Mouse (Mus musculus) limb, embryonic 12.5 days (tissue): ENCODE results near the gene Wee1. TPM values are rescaled to one million over a fixed set of nuclear protein-coding genes. Genes with fewer than 3 reads are reported as not detected.

Experiments used
- ATAC-seq: fragments of 200-750 bp; cut with Nextera tagmentation; 2 replicates; pipeline ENCODE4 v1.8.0; 2017; ENCODE audit warnings: low read depth, moderate TSS enrichment; ENCODE audit not compliant: insufficient number of reproducible peaks, insufficient read depth, low FRiP score, low TSS enrichment
- H3K27ac ChIP-seq: fragments of 300-500 bp; sonication (generic); 2 replicates; pipeline ENCODE4 v1.5.1; 2016; ENCODE audit warnings: mild to moderate bottlenecking, moderate library complexity
- H3K27me3 ChIP-seq: fragments of 300-500 bp; sonication (generic); 2 replicates; pipeline ENCODE4 v1.6.1; 2016; ENCODE audit warnings: mild to moderate bottlenecking, moderate library complexity
- H3K36me3 ChIP-seq: fragments of 300-500 bp; sonication (generic); 2 replicates; pipeline ENCODE4 v1.6.1; 2016; ENCODE audit warnings: mild to moderate bottlenecking, moderate library complexity
- H3K4me1 ChIP-seq: fragments of 300-500 bp; sonication (generic); replicated peaks from 2 replicates; pipeline ENCODE4 v1.6.1; 2016
- H3K4me2 ChIP-seq: fragments of 300-500 bp; sonication (generic); 2 replicates; pipeline ENCODE4 v1.6.1; 2016; ENCODE audit warnings: mild to moderate bottlenecking, moderate library complexity
- H3K4me3 ChIP-seq: fragments of 300-500 bp; sonication (generic); replicated peaks from 2 replicates; pipeline ENCODE4 v1.5.1; 2016; ENCODE audit warnings: mild to moderate bottlenecking
- H3K9ac ChIP-seq: fragments of 300-500 bp; sonication (generic); replicated peaks from 2 replicates; pipeline ENCODE4 v1.6.1; 2016; ENCODE audit warnings: mild to moderate bottlenecking, moderate library complexity
- H3K9me3 ChIP-seq: fragments of 300-500 bp; sonication (generic); 2 replicates; pipeline ENCODE4 v1.6.1; 2016; ENCODE audit warnings: mild to moderate bottlenecking, moderate library complexity
- WGBS: fragments of 180-500 bp; shearing (Covaris S2); methylation state at CpG from one replicate; pipeline ENCODE4 v1.1.7; 2016; 5-methylcytosine and 5-hydroxymethylcytosine counted together
- polyA plus RNA-seq: library from polyadenylated mRNA; unstranded; fragments of >200 nt; fragmentation: Nextera tagmentation; extraction: Ambion mirVana; gene quantifications from 2 replicates; pipeline ENCODE4 v1.2.1, GENCODE M21; 2016

The Wee1 gene
- polyA plus RNA-seq: 39.8 and 41.0 TPM in 2 replicates

- Histone ChIP-seq H3K4me3 (peak within 1 kb of the TSS; percentile 97), H3K9me3 (no peaks in the 10 kb centered on the region), H3K27me3 (no peaks in the 10 kb centered on the region), H3K4me2 (peak within 1 kb of the TSS; percentile 68), H3K36me3 (peaks cover 6% of the 10 kb centered on the region; the same call in 1 of the 2 replicates), H3K27ac (peak within 1 kb of the TSS; percentile 95), H3K4me1 (peaks cover 16% of the 10 kb centered on the region), H3K9ac (peak within 1 kb of the TSS; percentile 90)
- peak; percentile 98 for ATAC-seq
- under 1% methylated on average over 81 of the region's 81 CpGs for WGBS
These were observed at the start of gene Wee1 for GRCm38 (mm10) chr7:110121516-110122288. TSS of gene Wee1 (plus strand) at chr7:110122046.

GRCm38 (mm10) chr7:110078168-110078567 is 43.7 kb upstream of the Wee1 start:
- WGBS: 93% methylated on average over 5 of the region's 5 CpGs
- H3K27ac ChIP-seq: no peak overlapping the region
- no peak overlapping the region for H3K4me3 ChIP-seq
- 0 out of 2 replicates have a peak, but pooled peaks cover 5% of the 10 kb centered on the region for H3K9me3 ChIP-seq
- H3K27me3 ChIP-seq: no peaks in the 10 kb centered on the region
- no peak overlapping the region for H3K9ac ChIP-seq
- H3K4me1 ChIP-seq: no peaks in the 10 kb centered on the region
- peaks cover 98% of the 10 kb centered on the region for H3K36me3 ChIP-seq
- H3K4me2 ChIP-seq: no peak overlapping the region
- no peak for ATAC-seq

- WGBS: 69% methylated on average over 13 of the region's 13 CpGs
- Histone ChIP-seq H3K27ac (no peak overlapping the region), H3K4me1 (no peaks in the 10 kb centered on the region), H3K36me3 (peaks cover 99% of the 10 kb centered on the region), H3K9me3 (0 out of 2 replicates have a peak, but pooled peaks cover 5% of the 10 kb centered on the region), H3K4me3 (no peak overlapping the region), H3K27me3 (no peaks in the 10 kb centered on the region), H3K4me2 (no peak overlapping the region), H3K9ac (no peak overlapping the region)
- no peak for ATAC-seq
These were observed 38.3 kb upstream of the Wee1 start for GRCm38 (mm10) chr7:110083386-110084165.

GRCm38 (mm10) chr7:110085217-110085616 is 36.6 kb upstream of the Wee1 start:
- H3K27ac ChIP-seq: no peak overlapping the region
- H3K4me2 ChIP-seq: no peak overlapping the region
- ATAC-seq: no peak
- H3K9ac ChIP-seq: no peak overlapping the region
- no peaks in the 10 kb centered on the region for H3K27me3 ChIP-seq
- no peaks in the 10 kb centered on the region for H3K4me1 ChIP-seq
- H3K4me3 ChIP-seq: no peak overlapping the region
- 0 out of 2 replicates have a peak, but pooled peaks cover 5% of the 10 kb centered on the region for H3K9me3 ChIP-seq
- H3K36me3 ChIP-seq: peaks cover 98% of the 10 kb centered on the region

GRCm38 (mm10) chr7:110087914-110088313 is 33.9 kb upstream of the Wee1 start:
- no peaks in the 10 kb centered on the region for H3K27me3 ChIP-seq
- peaks cover 93% of the 10 kb centered on the region for H3K36me3 ChIP-seq
- no peak overlapping the region for H3K9ac ChIP-seq
- no peak overlapping the region for H3K27ac ChIP-seq
- no peak for ATAC-seq
- H3K4me1 ChIP-seq: no peaks in the 10 kb centered on the region
- H3K9me3 ChIP-seq: no peaks in the 10 kb centered on the region
- no peak overlapping the region for H3K4me2 ChIP-seq
- WGBS: 79% methylated on average over 4 of the region's 4 CpGs
- H3K4me3 ChIP-seq: no peak overlapping the region

GRCm38 (mm10) chr7:110091670-110092069 is 30.2 kb upstream of the Wee1 start:
- no peaks in the 10 kb centered on the region for H3K9me3 ChIP-seq
- peaks cover 94% of the 10 kb centered on the region for H3K36me3 ChIP-seq
- no peaks in the 10 kb centered on the region for H3K27me3 ChIP-seq

GRCm38 (mm10) chr7:110096332-110096731 is 25.5 kb upstream of the Wee1 start:
- no peak overlapping the region for H3K4me2 ChIP-seq
- H3K27me3 ChIP-seq: no peaks in the 10 kb centered on the region
- H3K27ac ChIP-seq: no peak overlapping the region
- H3K36me3 ChIP-seq: peaks cover 66% of the 10 kb centered on the region
- no peak for ATAC-seq
- WGBS: 84% methylated on average over 4 of the region's 4 CpGs
- no peak overlapping the region for H3K9ac ChIP-seq
- no peak overlapping the region for H3K4me3 ChIP-seq
- peaks cover 3% of the 10 kb centered on the region; the same call in 1 of the 2 replicates for H3K9me3 ChIP-seq
- no peaks in the 10 kb centered on the region for H3K4me1 ChIP-seq

More at GRCm38 (mm10) chr7:110091670-110092069, 30.2 kb upstream of the Wee1 start:
- no peaks in the 10 kb centered on the region for H3K4me1 ChIP-seq
- whole genome bisulfite sequencing: 75% methylated on average over 7 of the region's 7 CpGs
- no peak overlapping the region for H3K4me3 ChIP-seq
- no peak overlapping the region for H3K27ac ChIP-seq
- H3K9ac ChIP-seq: no peak overlapping the region
- ATAC-seq: no peak
- H3K4me2 ChIP-seq: no peak overlapping the region

- whole genome bisulfite sequencing: 61% methylated on average over 7 of the region's 7 CpGs
- H3K9me3 ChIP-seq: peaks cover 3% of the 10 kb centered on the region; the same call in 1 of the 2 replicates
- H3K27me3 ChIP-seq: no peaks in the 10 kb centered on the region
- H3K4me3 ChIP-seq: no peak overlapping the region
- peaks cover 57% of the 10 kb centered on the region for H3K36me3 ChIP-seq
- H3K4me1 ChIP-seq: no peaks in the 10 kb centered on the region
- no peak overlapping the region for H3K9ac ChIP-seq
- no peak overlapping the region for H3K4me2 ChIP-seq
- no peak overlapping the region for H3K27ac ChIP-seq
- ATAC-seq: no peak
These were observed 24.6 kb upstream of the Wee1 start for GRCm38 (mm10) chr7:110097106-110097793.

- H3K27me3 ChIP-seq: no peaks in the 10 kb centered on the region
- no peak overlapping the region for H3K9ac ChIP-seq
- H3K4me2 ChIP-seq: no peak overlapping the region
- no peak for ATAC-seq
- peaks cover 3% of the 10 kb centered on the region; the same call in 1 of the 2 replicates for H3K9me3 ChIP-seq
- WGBS: 35% methylated on average over 6 of the region's 6 CpGs
- no peak overlapping the region for H3K4me3 ChIP-seq
- H3K4me1 ChIP-seq: no peaks in the 10 kb centered on the region
- H3K27ac ChIP-seq: 0 out of 2 replicates have a peak overlapping the region, but pooled peaks have one; percentile 17
- peaks cover 21% of the 10 kb centered on the region for H3K36me3 ChIP-seq
These were observed 21.0 kb upstream of the Wee1 start for GRCm38 (mm10) chr7:110100854-110101253.

- peaks cover 17% of the 10 kb centered on the region for H3K36me3 ChIP-seq
- H3K4me1 ChIP-seq: no peaks in the 10 kb centered on the region
- peaks cover 3% of the 10 kb centered on the region; the same call in 1 of the 2 replicates for H3K9me3 ChIP-seq
- H3K4me3 ChIP-seq: no peak overlapping the region
- H3K9ac ChIP-seq: no peak overlapping the region
- no peak overlapping the region for H3K4me2 ChIP-seq
- H3K27me3 ChIP-seq: no peaks in the 10 kb centered on the region
- no peak for ATAC-seq
- 0 out of 2 replicates have a peak overlapping the region, but pooled peaks have one; percentile 17 for H3K27ac ChIP-seq
- 76% methylated on average over 5 of the region's 5 CpGs for WGBS
These were observed 20.6 kb upstream of the Wee1 start for GRCm38 (mm10) chr7:110101266-110101665.

- H3K9me3 ChIP-seq: no peaks in the 10 kb centered on the region
- H3K36me3 ChIP-seq: no peaks in the 10 kb centered on the region
- 89% methylated on average over 5 of the region's 5 CpGs for WGBS
- ATAC-seq: no peak
- H3K27me3 ChIP-seq: no peaks in the 10 kb centered on the region
- H3K4me1 ChIP-seq: peaks cover 13% of the 10 kb centered on the region
- no peak overlapping the region for H3K4me3 ChIP-seq
- H3K9ac ChIP-seq: no peak overlapping the region
- no peak overlapping the region for H3K27ac ChIP-seq
- no peak overlapping the region for H3K4me2 ChIP-seq
These were observed 16.8 kb upstream of the Wee1 start for GRCm38 (mm10) chr7:110105041-110105440.
